Mouse (Mus musculus) gastrocnemius, adult 18-20 months (tissue): Measurements from ENCODE around the gene Card9. TPM values are rescaled to one million over a fixed set of nuclear protein-coding genes. Genes with fewer than 3 reads are reported as not detected.

Experiments
- DNase-seq: peaks from one replicate; pipeline ENCODE4 v3.0.0; 2021; ENCODE audit warnings: low spot score
- total RNA-seq, 2 experiments: library from RNA; stranded (reverse); gene quantifications; 2 replicates each; pipeline ENCODE4 v1.2.3; 2021

The Card9 gene
- total RNA-seq, 2 experiments from 2014 or later = 0.47 to 0.82 TPM

GRCm38 (mm10) chr2:26306702-26307101 lies 54.0 kb downstream of the Card9 start:
- no peak for DNase-seq

GRCm38 (mm10) chr2:26305555-26305954 lies 55.2 kb downstream of the Card9 start:
- no peak for DNase-seq

- no peak for DNase-seq
These were observed 56.0 kb downstream of the Card9 start for GRCm38 (mm10) chr2:26304711-26305110.

Other genes with a start within 250 kb of the Card9 start
- 10 to 100 TPM; 23.4 to 24.5 TPM for gene Nacc2, start 237.7 kb downstream of the Card9 start, total RNA-seq
- gene Lhx3, start 152.6 kb downstream of the Card9 start, total RNA-seq = not detected
- gene Qsox2, start 123.4 kb downstream of the Card9 start, total RNA-seq = 1 to 10 TPM; 3.5 to 3.8 TPM
- gene Ccdc187, start 66.4 kb downstream of the Card9 start, total RNA-seq = not detected
- 1 to 10 TPM; 1.6 to 2.3 TPM for gene Gpsm1, start 45.4 kb downstream of the Card9 start, total RNA-seq
- 10 to 100 TPM; 21.3 to 23.0 TPM for gene Dnlz, start 8.8 kb downstream of the Card9 start, total RNA-seq
- 1 to 10 TPM; 4.2 to 6.5 TPM for gene Snapc4, start 19.7 kb upstream of the Card9 start, total RNA-seq
- gene Entr1, start 28.4 kb upstream of the Card9 start, total RNA-seq = 10 to 100 TPM; 24.3 to 25.6 TPM
- 100 to 1,000 TPM; 131 to 133 TPM for gene Pmpca, start 28.4 kb upstream of the Card9 start, total RNA-seq
- gene Inpp5e, start 48.3 kb upstream of the Card9 start, total RNA-seq = 1 to 10 TPM; 8.6 to 9.2 TPM
- 10 to 100 TPM; 23.5 to 24.8 TPM for gene Sec16a, start 84.3 kb upstream of the Card9 start, total RNA-seq
- gene Notch1, start 155.7 kb upstream of the Card9 start, total RNA-seq = 10 to 100 TPM in 1 of 2 experiments, 1 to 10 TPM in 1; 6.1 to 10.0 TPM
- gene Egfl7, start 219.1 kb upstream of the Card9 start, total RNA-seq = 10 to 100 TPM; 19.6 to 34.7 TPM
- not detected for gene Gm20532, start 225.7 kb upstream of the Card9 start, total RNA-seq
- 1 to 10 TPM; 6.3 to 7.5 TPM for gene Agpat2, start 243.5 kb upstream of the Card9 start, total RNA-seq